Mouse (Mus musculus) intestine, embryonic 16.5 days (tissue): Measurements from ENCODE around the gene Chchd1. TPM values are rescaled to one million over a fixed set of nuclear protein-coding genes. Genes with fewer than 3 reads are reported as not detected.

Source experiments
- ATAC-seq: fragments of 200-750 bp; cut with Nextera tagmentation; 2 replicates; pipeline ENCODE4 v1.8.0; 2017; ENCODE audit warnings: moderate TSS enrichment, moderate library complexity
- H3K27ac ChIP-seq: fragments of 300-500 bp; sonication (generic); 2 replicates; pipeline ENCODE4 v1.5.1; 2014; ENCODE audit warnings: mild to moderate bottlenecking, low read length
- H3K27me3 ChIP-seq: fragments of 300-500 bp; sonication (generic); replicated peaks from 2 replicates; pipeline ENCODE4 v1.6.1; 2014; ENCODE audit warnings: low read length, control low read depth, mixed read lengths; ENCODE audit not compliant: control insufficient read depth, insufficient read depth
- H3K36me3 ChIP-seq: fragments of 300-500 bp; sonication (generic); 2 replicates; pipeline ENCODE4 v1.6.1; 2014; ENCODE audit warnings: low read length, control low read depth; ENCODE audit not compliant: control insufficient read depth, insufficient read depth
- H3K4me1 ChIP-seq: fragments of 300-500 bp; sonication (generic); 2 replicates; pipeline ENCODE4 v1.6.1; 2014; ENCODE audit warnings: low read length, control low read depth, mixed read lengths; ENCODE audit not compliant: control insufficient read depth, insufficient read depth
- H3K4me2 ChIP-seq: fragments of 300-500 bp; sonication (generic); 2 replicates; pipeline ENCODE4 v1.6.1; 2014; ENCODE audit warnings: low read depth, low read length, control low read depth
- H3K4me3 ChIP-seq: fragments of 300-500 bp; sonication (generic); 2 replicates; pipeline ENCODE4 v1.5.1; 2014; ENCODE audit warnings: mild to moderate bottlenecking, low read length
- H3K9ac ChIP-seq: fragments of 300-500 bp; sonication (generic); 2 replicates; pipeline ENCODE4 v1.6.1; 2014; ENCODE audit warnings: low read depth, low read length
- H3K9me3 ChIP-seq: fragments of 300-500 bp; sonication (generic); 2 replicates; pipeline ENCODE4 v1.6.1; 2016; ENCODE audit warnings: low read length, control low read depth; ENCODE audit not compliant: control insufficient read depth
- WGBS: fragments of 180-500 bp; shearing (Covaris S2); extraction: QIAGEN DNeasy Blood & Tissue Kit; methylation state at CpG from one replicate; pipeline ENCODE4 v1.1.7; 2014; 5-methylcytosine and 5-hydroxymethylcytosine counted together
- polyA plus RNA-seq: library from polyadenylated mRNA; unstranded; fragments of >200 nt; fragmentation: Nextera tagmentation; extraction: Ambion mirVana; gene quantifications from 2 replicates; pipeline ENCODE4 v1.2.1, GENCODE M21; 2015

Chchd1 gene
- polyA plus RNA-seq, 1 experiment from 2014 or later, result 190 TPM

DNA sequence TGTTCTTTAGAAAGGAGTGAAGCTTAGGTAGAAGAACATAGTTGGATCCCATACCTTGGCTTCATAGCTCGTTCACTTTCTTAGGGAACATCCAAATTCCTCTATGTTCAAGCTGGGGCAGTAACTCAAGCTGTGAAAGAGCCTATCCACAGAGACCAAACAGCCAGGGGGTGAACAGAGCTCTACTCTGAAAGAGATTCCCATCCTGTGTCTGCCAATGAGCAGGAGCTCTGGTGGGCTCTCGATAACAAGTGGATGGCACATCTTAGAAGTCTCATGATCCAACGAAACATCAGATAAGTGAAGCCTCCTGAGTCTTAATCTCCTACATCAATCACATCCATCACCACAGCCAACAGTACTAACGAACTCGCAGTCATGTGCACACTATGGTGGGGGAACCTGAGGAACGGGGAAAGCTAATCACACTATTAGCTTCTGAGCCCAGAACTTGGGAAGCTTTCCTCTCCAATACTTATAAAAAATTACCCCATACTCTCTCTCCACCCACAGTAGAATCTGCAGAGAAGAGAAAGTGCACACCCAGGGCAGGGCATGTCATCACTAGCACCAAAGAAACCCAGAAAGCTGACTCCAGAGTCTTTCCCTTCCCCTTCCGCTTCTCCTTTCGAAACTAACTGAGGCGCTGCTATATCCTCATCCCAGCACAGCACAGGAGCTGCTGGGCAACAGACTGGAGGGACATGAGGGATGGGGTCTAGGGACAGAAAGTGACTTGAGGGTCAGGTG, 28.2 kb downstream of the Chchd1 start:
- Histone ChIP-seq H3K4me3 (no peak overlapping the region), H3K4me1 (peaks cover 21% of the 10 kb centered on the region), H3K4me2 (no peak overlapping the region), H3K27ac (no peak overlapping the region), H3K9ac (no peak overlapping the region), H3K9me3 (no peaks in the 10 kb centered on the region), H3K36me3 (peaks cover 23% of the 10 kb centered on the region), H3K27me3 (no peaks in the 10 kb centered on the region)
- WGBS, result 84% methylated on average over 9 of the region's 9 CpGs
- ATAC-seq, result no peak

DNA sequence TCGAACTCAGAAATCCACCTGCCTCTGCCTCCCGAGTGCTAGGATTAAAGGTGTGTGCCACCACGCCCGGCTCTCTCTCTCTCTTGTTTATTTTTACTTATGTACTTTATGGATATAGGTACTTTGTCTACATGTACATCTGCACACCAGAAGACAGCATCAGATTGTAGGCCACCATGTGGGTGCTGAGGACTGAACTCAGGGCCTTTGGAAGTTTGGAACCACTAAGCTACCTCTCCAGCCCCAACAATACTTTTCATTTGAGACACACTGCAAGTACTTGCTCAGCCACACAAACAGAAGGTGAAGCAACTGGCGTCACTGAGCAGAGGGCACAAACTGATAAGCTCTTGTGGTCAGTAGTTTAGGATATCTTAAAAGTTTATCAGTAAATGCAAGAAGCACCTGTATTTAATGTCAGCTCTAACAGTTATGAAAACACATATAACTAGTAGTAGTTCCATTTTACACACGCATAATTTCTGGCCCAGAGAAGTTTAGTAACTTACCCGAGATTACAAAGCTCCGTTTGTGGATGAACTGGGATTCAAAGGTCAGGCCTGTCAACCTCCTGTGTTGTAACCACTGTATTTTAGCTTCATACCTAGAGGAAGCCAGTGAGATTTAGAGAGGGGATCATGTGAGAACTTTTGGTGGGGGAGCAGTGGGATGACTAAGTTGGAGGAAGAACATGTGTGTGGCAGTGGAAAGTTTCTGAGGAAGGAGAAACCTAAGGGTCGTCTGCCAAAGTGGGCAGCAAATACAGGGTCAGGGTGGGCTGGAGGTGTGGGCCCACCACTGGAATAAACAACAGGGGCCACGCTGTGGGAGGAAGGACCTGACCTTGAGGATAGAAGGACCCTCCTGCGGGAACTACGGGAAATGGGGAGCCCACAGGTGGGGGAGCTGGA, 30.5 kb downstream of the Chchd1 start:
- no peaks in the 10 kb centered on the region for H3K9me3 ChIP-seq
- peak overlapping the region; percentile 92 for H3K4me2 ChIP-seq
- H3K4me3 ChIP-seq, result peak overlapping the region; percentile 85
- peaks cover 30% of the 10 kb centered on the region for H3K4me1 ChIP-seq
- 40% methylated on average over 12 of the region's 12 CpGs for WGBS
- H3K36me3 ChIP-seq, result peaks cover 10% of the 10 kb centered on the region
- no peaks in the 10 kb centered on the region for H3K27me3 ChIP-seq
- H3K27ac ChIP-seq, result peak overlapping the region; percentile 94
- peak overlapping the region; percentile 95 for H3K9ac ChIP-seq
- no peak for ATAC-seq

DNA sequence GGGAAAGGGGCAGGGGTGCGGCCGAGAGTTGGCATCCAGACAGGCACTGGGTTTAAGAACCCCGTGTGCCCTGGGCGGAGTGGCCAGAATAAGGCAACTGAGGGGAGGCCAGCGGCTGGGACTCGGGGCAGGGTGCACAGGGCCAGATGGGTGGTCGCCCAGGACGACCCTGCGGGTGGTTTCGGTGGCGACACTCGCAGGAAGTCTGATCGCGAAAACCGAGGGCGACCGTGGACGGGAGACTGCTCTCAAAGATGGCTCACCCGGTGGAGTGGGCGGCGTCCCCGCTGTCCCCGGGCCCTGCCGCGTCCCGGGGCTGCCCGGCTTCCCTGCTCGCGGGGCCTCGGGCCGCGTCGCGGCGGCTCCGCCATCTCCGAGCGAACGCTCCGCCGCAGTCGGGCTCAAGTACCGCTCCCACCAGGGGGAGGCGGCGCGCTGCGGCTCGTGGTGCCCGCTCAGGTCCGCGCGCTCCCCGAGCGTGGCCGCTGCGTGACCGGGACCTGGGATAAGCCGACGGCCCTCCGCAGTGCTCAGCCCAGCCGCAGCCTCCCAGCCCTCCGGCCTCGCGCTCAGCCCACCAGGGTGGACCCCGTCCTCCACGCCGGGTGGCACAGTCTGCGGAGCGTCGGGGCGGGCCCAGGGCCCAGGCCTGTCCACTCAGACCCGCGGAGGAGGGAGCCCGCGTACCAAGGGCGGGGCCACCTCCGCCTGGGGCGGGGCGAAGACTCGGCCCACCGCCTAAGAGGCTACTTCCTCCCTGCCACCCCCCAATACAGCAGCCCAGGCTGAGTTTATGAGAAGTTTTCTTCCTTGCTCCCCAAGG, 31.4 kb downstream of the Chchd1 start, which contains the start of gene Ndst2:
Ndst2 (minus strand) TSS at position 611 of the 823 bp plus-strand sequence.
- Histone ChIP-seq H3K9me3 (no peaks in the 10 kb centered on the region), H3K27me3 (no peaks in the 10 kb centered on the region), H3K36me3 (peaks cover 9% of the 10 kb centered on the region), H3K4me1 (peaks cover 30% of the 10 kb centered on the region), H3K4me3 (peak within 1 kb of the TSS; percentile 85), H3K9ac (peak within 1 kb of the TSS; percentile 95), H3K27ac (peak within 1 kb of the TSS; percentile 94), H3K4me2 (peak within 1 kb of the TSS; percentile 92)
- peak; percentile 98 for ATAC-seq
- WGBS, result under 1% methylated on average over 81 of the region's 81 CpGs

DNA sequence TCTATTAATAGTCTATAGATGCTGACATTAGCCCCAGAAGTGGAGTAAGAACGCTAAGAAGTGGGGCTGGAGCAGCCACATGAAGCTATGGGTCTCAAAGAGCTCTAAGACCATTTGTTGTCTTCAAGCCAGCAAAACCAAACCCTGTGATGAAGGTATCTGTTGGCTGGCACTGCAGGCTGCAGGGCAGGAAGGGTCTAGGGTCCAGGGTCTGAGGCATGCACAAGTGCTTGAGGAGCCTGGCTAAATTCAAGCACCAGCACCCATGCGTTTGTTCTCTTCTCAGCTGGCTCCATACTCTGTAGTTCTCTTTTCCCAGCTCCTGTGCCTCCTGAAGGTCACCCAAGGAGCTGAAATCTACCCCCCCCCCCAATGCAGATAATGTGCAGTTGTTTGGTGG, 32.2 kb downstream of the Chchd1 start:
- no peak overlapping the region for H3K4me3 ChIP-seq
- 64% methylated on average over 2 of the region's 2 CpGs for WGBS
- ATAC-seq, result no peak
- no peak overlapping the region for H3K4me2 ChIP-seq
- H3K27ac ChIP-seq, result peak overlapping the region; percentile 68
- no peaks in the 10 kb centered on the region for H3K27me3 ChIP-seq
- no peak overlapping the region for H3K9ac ChIP-seq
- peaks cover 30% of the 10 kb centered on the region for H3K4me1 ChIP-seq
- H3K36me3 ChIP-seq, result peaks cover under 1% of the 10 kb centered on the region
- no peaks in the 10 kb centered on the region for H3K9me3 ChIP-seq

DNA sequence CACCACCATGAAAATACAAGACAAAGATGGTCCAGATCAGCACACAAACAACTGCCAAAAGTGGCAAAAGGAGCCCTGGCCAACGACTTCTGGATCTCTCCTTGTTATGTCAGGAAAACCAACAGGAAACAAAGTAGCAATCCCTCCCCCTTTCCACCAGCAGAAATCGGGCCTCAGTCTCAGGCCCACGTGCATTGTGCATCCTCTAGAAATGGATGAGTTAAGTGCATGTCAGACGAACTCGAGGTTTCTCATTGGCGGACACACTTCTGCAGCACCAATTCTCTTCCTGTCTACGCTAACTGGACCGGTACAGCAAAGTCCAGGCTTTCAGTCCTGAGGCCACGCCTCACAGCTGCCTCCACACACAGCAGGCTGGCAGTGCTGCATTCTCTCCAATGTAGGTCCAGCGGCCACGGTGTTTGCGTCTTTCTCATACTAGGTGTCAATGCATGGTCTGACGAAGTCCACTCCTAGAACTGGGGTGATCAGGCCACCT, 33.1 kb downstream of the Chchd1 start:
- ATAC-seq, result no peak
- Histone ChIP-seq H3K27me3 (no peaks in the 10 kb centered on the region), H3K9me3 (no peaks in the 10 kb centered on the region), H3K4me3 (no peak overlapping the region), H3K4me1 (peaks cover 30% of the 10 kb centered on the region), H3K27ac (peak overlapping the region; percentile 68; the same call in 1 of the 2 replicates), H3K9ac (no peak overlapping the region), H3K4me2 (no peak overlapping the region), H3K36me3 (no peaks in the 10 kb centered on the region; the same call in 1 of the 2 replicates)
- 78% methylated on average over 13 of the region's 13 CpGs for WGBS

DNA sequence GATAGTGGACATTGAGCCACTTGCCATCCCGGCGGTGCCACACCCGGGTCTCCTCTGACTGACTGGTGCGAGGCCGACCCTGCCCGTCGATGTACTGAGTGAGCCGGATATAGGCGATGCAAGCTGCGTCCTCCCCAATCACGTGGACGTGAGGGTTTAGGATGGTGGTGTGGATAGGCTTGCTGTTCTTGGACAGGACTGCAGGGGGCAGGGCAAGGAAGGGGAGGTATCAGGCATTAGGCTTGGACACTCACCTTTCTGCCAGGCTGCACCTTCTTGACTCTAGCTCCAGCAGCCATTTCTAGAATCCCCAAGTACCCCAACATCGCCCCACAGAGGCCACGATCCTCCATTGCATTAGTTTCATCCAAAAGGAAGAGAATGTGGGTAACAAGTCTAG, 34.5 kb downstream of the Chchd1 start:
- Histone ChIP-seq H3K4me1 (peaks cover 25% of the 10 kb centered on the region), H3K4me3 (no peak overlapping the region), H3K27ac (no peak overlapping the region), H3K4me2 (no peak overlapping the region), H3K9ac (0 out of 2 replicates have a peak overlapping the region, but pooled peaks have one; percentile 11), H3K27me3 (no peaks in the 10 kb centered on the region), H3K36me3 (peaks cover 7% of the 10 kb centered on the region; the same call in 1 of the 2 replicates), H3K9me3 (no peaks in the 10 kb centered on the region)
- WGBS, result 34% methylated on average over 14 of the region's 14 CpGs
- peak; percentile 9; the same call in 1 of the 2 replicates for ATAC-seq

DNA sequence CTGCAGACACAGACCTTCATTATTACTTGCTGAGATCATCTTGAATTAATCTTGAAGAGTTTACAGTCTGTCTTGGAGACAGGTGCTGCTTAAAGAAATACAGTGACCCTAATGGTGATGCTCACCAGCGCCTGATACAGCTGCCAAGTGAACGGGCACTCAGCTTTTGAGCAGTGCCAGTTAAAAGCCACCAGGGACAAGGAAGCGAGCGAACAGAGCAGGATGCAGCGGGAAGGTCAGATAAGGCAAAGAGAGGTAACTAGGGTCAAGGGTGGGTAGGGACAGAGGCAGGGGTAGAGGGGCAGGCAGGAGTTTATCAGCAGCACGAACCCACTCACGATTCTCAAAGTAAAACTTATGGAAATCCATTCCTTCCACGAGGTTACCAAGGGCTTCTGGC, 35.7 kb downstream of the Chchd1 start:
- ATAC-seq, result no peak
- Histone ChIP-seq H3K4me2 (no peak overlapping the region), H3K4me3 (no peak overlapping the region), H3K9ac (no peak overlapping the region), H3K27me3 (no peaks in the 10 kb centered on the region), H3K36me3 (peaks cover 7% of the 10 kb centered on the region; the same call in 1 of the 2 replicates), H3K9me3 (no peaks in the 10 kb centered on the region), H3K4me1 (peaks cover 19% of the 10 kb centered on the region), H3K27ac (no peak overlapping the region)
- 87% methylated on average over 8 of the region's 8 CpGs for WGBS

DNA sequence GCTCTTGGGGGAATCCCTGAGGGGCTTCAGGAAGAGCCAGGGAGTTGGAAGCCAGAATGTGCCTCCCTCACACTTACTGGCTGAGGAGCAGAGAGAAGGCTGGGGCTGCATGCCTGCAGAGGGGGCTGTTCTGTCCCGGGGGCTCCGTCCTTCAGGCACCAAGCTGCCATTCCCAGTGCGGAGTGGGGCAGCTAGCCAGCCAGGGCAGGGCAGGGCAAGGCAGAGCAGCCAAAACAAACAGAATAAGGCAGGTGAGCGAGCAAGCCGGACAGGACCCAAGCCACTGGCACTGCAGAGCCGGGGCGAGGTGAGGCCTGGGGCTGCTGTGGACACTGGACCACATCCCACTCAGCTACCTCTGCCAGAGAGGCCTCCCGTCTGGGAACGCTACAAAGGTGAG, 38.5 kb downstream of the Chchd1 start:
- Histone ChIP-seq H3K9ac (no peak overlapping the region), H3K9me3 (no peaks in the 10 kb centered on the region), H3K4me1 (peaks cover 6% of the 10 kb centered on the region), H3K27ac (no peak overlapping the region), H3K4me2 (no peak overlapping the region), H3K36me3 (peaks cover 7% of the 10 kb centered on the region; the same call in 1 of the 2 replicates), H3K4me3 (no peak overlapping the region), H3K27me3 (no peaks in the 10 kb centered on the region)
- ATAC-seq, result no peak
- WGBS, result 89% methylated on average over 9 of the region's 9 CpGs
